Mouse (Mus musculus) midbrain, embryonic 16.5 days (tissue): ENCODE data around the gene Ubr4. TPM values are rescaled to one million over a fixed set of nuclear protein-coding genes. Genes with fewer than 3 reads are reported as not detected.
A peak's percentile ranks its signal among the peaks of the same experiment; 100 is the strongest.

Experiments
- ATAC-seq: fragments of 200-750 bp; cut with Nextera tagmentation; 2 replicates; pipeline ENCODE4 v1.8.0; 2017; ENCODE audit warnings: moderate TSS enrichment
- H3K27ac ChIP-seq: fragments of 300-500 bp; sonication (generic); 2 replicates; pipeline ENCODE4 v1.5.1; 2014; ENCODE audit warnings: mild to moderate bottlenecking, low read length, mixed read lengths
- H3K27me3 ChIP-seq: fragments of 300-500 bp; sonication (generic); 2 replicates; pipeline ENCODE4 v1.6.1; 2014; ENCODE audit warnings: low read depth, low read length, mixed read lengths; ENCODE audit not compliant: control insufficient read depth, insufficient read depth
- H3K36me3 ChIP-seq: fragments of 300-500 bp; sonication (generic); 2 replicates; pipeline ENCODE4 v1.6.1; 2014; ENCODE audit warnings: mild to moderate bottlenecking, low read length, moderate library complexity, mixed read lengths; ENCODE audit not compliant: control insufficient read depth, insufficient read depth
- H3K4me1 ChIP-seq: fragments of 300-500 bp; sonication (generic); 2 replicates; pipeline ENCODE4 v1.6.1; 2014; ENCODE audit warnings: mild to moderate bottlenecking, low read length, mixed read lengths; ENCODE audit not compliant: control insufficient read depth, insufficient read depth
- H3K4me2 ChIP-seq: fragments of 300-500 bp; sonication (generic); 2 replicates; pipeline ENCODE4 v1.6.1; 2014; ENCODE audit warnings: mild to moderate bottlenecking, low read length, mixed read lengths
- H3K4me3 ChIP-seq: fragments of 300-500 bp; sonication (generic); 2 replicates; pipeline ENCODE4 v1.5.1; 2014; ENCODE audit warnings: low read depth, mild to moderate bottlenecking, low read length, moderate library complexity, mixed read lengths
- H3K9ac ChIP-seq: fragments of 300-500 bp; sonication (generic); 2 replicates; pipeline ENCODE4 v1.6.1; 2014; ENCODE audit warnings: low read depth, low read length, mixed read lengths
- H3K9me3 ChIP-seq: fragments of 300-500 bp; sonication (generic); replicated peaks from 2 replicates; pipeline ENCODE4 v1.6.1; 2014; ENCODE audit warnings: mild to moderate bottlenecking, low read length, mixed read lengths; ENCODE audit not compliant: control insufficient read depth, poor library complexity, severe bottlenecking
- WGBS: fragments of 180-500 bp; shearing (Covaris S2); extraction: QIAGEN DNeasy Blood & Tissue Kit; methylation state at CpG from one replicate; pipeline ENCODE4 v1.1.7; 2014; 5-methylcytosine and 5-hydroxymethylcytosine counted together
- polyA plus RNA-seq: library from polyadenylated mRNA; unstranded; fragments of >200 nt; fragmentation: Nextera tagmentation; extraction: Ambion mirVana; gene quantifications from 2 replicates; pipeline ENCODE4 v1.2.1, GENCODE M21; 2015

The Ubr4 gene
- polyA plus RNA-seq, 1 experiment from 2014 or later: 78.6 TPM

DNA sequence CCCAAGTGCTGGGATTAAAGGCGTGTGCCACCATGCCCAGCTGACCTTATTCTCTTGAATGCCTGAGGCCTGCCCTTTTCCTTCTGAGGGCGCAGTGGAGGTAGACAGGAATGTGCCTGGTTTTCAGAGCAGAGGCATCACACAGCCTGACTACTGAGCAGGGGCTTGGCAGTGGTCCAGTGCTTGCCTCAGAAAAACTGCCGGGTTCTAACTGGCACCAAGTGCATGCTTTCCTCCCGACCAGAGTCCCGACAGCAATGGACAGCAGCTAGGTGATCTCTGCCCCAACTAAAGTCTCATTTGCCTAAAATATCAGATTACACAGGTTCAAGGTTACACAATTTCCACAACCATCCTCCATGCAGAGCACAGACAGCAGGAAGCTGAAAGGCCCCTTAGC, 8.7 kb upstream of the Ubr4 start:
- H3K4me3 ChIP-seq: no peak overlapping the region
- WGBS: 70% methylated on average over 5 of the region's 5 CpGs
- no peaks in the 10 kb centered on the region for H3K4me1 ChIP-seq
- H3K9ac ChIP-seq: no peak overlapping the region
- H3K36me3 ChIP-seq: peaks cover 11% of the 10 kb centered on the region
- no peak for ATAC-seq
- H3K27ac ChIP-seq: no peak overlapping the region
- no peaks in the 10 kb centered on the region for H3K9me3 ChIP-seq
- no peak overlapping the region for H3K4me2 ChIP-seq
- no peaks in the 10 kb centered on the region for H3K27me3 ChIP-seq

DNA sequence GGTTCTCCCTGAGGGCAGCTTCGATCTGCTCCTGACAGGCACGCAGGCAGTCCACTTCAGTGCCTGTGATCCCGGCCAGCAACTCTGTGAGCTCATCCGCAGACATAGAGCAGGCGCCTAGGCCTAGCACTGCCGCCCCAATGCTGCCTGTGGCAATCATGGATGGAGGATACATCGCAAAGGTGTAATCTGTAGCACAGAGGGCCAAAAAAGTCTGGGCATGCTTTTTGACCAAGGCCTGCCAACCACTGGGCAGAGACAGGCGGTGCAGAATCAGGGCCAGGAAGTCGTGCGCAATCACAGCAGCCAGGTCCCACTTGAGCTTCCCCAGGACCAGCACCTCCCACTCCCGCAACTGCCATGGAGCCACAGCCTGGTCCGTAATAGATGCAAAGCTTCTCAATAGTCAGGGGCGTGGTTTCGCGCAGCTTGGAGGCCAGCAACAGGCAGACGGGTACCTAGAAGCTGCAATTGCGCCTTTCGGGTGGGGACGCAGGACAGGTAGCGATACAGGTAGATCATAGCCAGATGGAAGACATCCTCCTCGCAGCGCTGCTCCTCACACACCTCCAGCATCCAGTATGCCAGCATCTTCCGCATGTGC, 6.9 kb upstream of the Ubr4 start:
- no peaks in the 10 kb centered on the region for H3K27me3 ChIP-seq
- no peak overlapping the region for H3K9ac ChIP-seq
- no peak overlapping the region for H3K4me2 ChIP-seq
- peaks cover 15% of the 10 kb centered on the region for H3K36me3 ChIP-seq
- WGBS: 64% methylated on average over 23 of the region's 23 CpGs
- H3K9me3 ChIP-seq: no peaks in the 10 kb centered on the region
- no peak overlapping the region for H3K4me3 ChIP-seq
- no peak overlapping the region for H3K27ac ChIP-seq
- ATAC-seq: no peak
- H3K4me1 ChIP-seq: peaks cover 1% of the 10 kb centered on the region

- WGBS: 1% methylated on average over 7 of the region's 7 CpGs
- Histone ChIP-seq H3K4me1 (peaks cover 18% of the 10 kb centered on the region), H3K4me2 (peak overlapping the region; percentile 92), H3K9me3 (no peaks in the 10 kb centered on the region), H3K4me3 (peak overlapping the region; percentile 67), H3K27me3 (no peaks in the 10 kb centered on the region), H3K27ac (peak overlapping the region; percentile 97), H3K36me3 (peaks cover 18% of the 10 kb centered on the region), H3K9ac (peak overlapping the region; percentile 84)
- ATAC-seq: peak; percentile 47; the same call in 1 of the 2 replicates
These were observed 423 bp downstream of the Ubr4 start for GRCm38 (mm10) chr4:139352832-139353231.

DNA sequence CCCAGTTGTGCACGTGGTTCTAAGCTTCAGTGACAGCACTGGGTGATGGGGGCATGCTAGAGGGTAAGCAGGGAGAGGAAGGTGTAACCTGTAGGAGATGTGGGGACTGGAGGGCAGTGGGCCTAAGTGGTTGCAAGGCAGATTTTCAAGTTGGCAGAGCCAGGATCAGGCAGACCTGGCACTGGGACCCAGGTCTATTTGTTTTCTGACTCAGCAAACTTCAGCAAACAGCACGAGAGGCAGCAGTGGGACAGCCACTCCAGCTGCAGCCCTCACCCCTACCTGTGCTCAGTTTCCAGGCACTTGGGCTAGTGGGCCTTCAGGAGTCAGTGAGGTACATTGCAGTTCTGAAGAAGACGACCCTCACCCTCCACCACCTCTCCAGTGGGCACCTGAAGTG, 4.8 kb downstream of the Ubr4 start:
- Histone ChIP-seq H3K27me3 (no peaks in the 10 kb centered on the region), H3K4me2 (no peak overlapping the region), H3K36me3 (peaks cover 39% of the 10 kb centered on the region), H3K9me3 (no peaks in the 10 kb centered on the region), H3K4me1 (peaks cover 6% of the 10 kb centered on the region), H3K9ac (no peak overlapping the region), H3K4me3 (no peak overlapping the region), H3K27ac (no peak overlapping the region)
- no peak for ATAC-seq
- WGBS: 87% methylated on average over 3 of the region's 3 CpGs

DNA sequence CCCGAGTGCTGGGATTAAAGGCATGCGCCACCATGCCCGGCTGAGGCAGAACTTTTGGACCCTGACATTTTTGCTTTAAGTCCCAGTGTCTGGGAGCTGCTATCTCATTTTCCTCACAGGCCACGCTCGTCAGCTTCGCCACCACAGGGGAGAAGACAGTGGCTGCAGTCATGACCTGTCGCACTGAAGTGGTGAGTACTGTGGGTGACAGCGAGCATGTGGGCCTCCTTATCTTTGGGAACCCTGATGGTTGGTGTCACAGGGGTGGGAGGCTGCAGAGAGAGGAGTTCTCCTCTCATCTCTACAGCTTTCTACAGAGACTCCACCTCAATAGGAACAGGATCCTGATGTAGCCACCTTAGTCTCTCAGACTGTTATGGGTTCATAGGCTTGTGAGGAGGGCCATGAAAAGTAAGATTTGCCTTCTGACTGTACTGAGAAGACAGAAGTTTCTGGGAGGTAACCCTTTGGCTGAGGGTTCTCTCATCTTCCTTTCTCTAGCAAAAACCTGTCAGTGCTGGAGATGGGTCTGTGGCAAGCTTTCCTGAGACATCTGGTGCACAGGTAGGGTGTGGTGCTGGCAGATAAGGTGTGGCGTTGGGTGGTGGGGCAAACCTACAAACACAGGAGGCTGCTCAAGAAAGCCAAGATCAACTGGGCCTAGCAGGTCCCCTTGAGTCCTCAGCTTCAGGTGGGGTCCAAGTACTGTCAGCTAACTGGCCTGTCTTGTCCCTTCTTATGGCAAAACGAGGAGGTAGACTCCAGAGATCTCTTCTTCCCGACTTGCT, 8.5 kb downstream of the Ubr4 start:
- H3K4me2 ChIP-seq: no peak overlapping the region
- no peak overlapping the region for H3K9ac ChIP-seq
- no peaks in the 10 kb centered on the region for H3K27me3 ChIP-seq
- no peaks in the 10 kb centered on the region for H3K4me1 ChIP-seq
- ATAC-seq: no peak
- 95% methylated on average over 11 of the region's 11 CpGs for WGBS
- peaks cover 64% of the 10 kb centered on the region for H3K36me3 ChIP-seq
- H3K27ac ChIP-seq: no peak overlapping the region
- no peak overlapping the region for H3K4me3 ChIP-seq
- no peaks in the 10 kb centered on the region for H3K9me3 ChIP-seq

- H3K27me3 ChIP-seq: no peaks in the 10 kb centered on the region
- no peak overlapping the region for H3K4me2 ChIP-seq
- no peak overlapping the region for H3K9ac ChIP-seq
- H3K36me3 ChIP-seq: peaks cover 77% of the 10 kb centered on the region
- H3K27ac ChIP-seq: no peak overlapping the region
- ATAC-seq: no peak
- H3K4me1 ChIP-seq: no peaks in the 10 kb centered on the region
- no peaks in the 10 kb centered on the region for H3K9me3 ChIP-seq
- H3K4me3 ChIP-seq: no peak overlapping the region
- WGBS: 94% methylated on average over 3 of the region's 3 CpGs
These were observed 14.9 kb downstream of the Ubr4 start for GRCm38 (mm10) chr4:139367336-139367735.

DNA sequence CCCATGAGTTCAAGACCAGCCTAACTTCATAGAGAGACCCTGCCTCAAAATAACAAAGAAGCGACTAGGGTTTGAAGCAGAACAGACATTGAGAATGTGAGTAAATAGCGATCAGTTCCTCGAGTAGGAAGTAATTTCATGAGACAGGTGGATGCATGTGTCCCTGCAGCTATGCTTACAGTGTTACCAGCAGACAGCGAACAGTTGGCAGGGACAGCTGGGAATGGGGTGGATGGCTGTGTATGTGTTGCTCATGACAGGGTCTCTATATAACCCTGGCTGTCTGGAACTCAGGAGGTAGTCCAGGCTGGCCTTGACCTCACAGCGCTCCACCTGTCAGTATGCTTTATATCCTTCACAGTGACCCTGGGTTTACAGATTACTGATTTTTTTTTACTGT, 15.6 kb downstream of the Ubr4 start:
- Histone ChIP-seq H3K4me1 (no peaks in the 10 kb centered on the region), H3K27ac (no peak overlapping the region), H3K9me3 (no peaks in the 10 kb centered on the region), H3K9ac (no peak overlapping the region), H3K36me3 (peaks cover 74% of the 10 kb centered on the region), H3K4me2 (no peak overlapping the region), H3K4me3 (no peak overlapping the region), H3K27me3 (no peaks in the 10 kb centered on the region)
- 98% methylated on average over 5 of the region's 5 CpGs for WGBS
- no peak for ATAC-seq

GRCm38 (mm10) chr4:139373130-139373529, 20.7 kb downstream of the Ubr4 start:
- Histone ChIP-seq H3K9ac (no peak overlapping the region), H3K4me1 (no peaks in the 10 kb centered on the region), H3K27ac (no peak overlapping the region), H3K4me2 (no peak overlapping the region), H3K36me3 (peaks cover 48% of the 10 kb centered on the region), H3K9me3 (no peaks in the 10 kb centered on the region), H3K4me3 (no peak overlapping the region), H3K27me3 (no peaks in the 10 kb centered on the region)
- no peak for ATAC-seq
- 98% methylated on average over 4 of the region's 4 CpGs for WGBS

- Histone ChIP-seq H3K27me3 (no peaks in the 10 kb centered on the region), H3K9me3 (no peaks in the 10 kb centered on the region), H3K9ac (no peak overlapping the region), H3K4me2 (no peak overlapping the region), H3K36me3 (peaks cover 47% of the 10 kb centered on the region), H3K4me1 (no peaks in the 10 kb centered on the region), H3K27ac (no peak overlapping the region), H3K4me3 (no peak overlapping the region)
- ATAC-seq: no peak
- 95% methylated on average over 10 of the region's 10 CpGs for WGBS
These were observed 21.1 kb downstream of the Ubr4 start for GRCm38 (mm10) chr4:139373531-139373930.
